Mouse (Mus musculus): ENCODE data around the gene Tdrd5.
"Not testable (repeated sequence)": the region's sequence is repeated elsewhere in the genome, so short reads cannot be mapped to it uniquely, and the experiment has no call there.

The Tdrd5 gene

DNA sequence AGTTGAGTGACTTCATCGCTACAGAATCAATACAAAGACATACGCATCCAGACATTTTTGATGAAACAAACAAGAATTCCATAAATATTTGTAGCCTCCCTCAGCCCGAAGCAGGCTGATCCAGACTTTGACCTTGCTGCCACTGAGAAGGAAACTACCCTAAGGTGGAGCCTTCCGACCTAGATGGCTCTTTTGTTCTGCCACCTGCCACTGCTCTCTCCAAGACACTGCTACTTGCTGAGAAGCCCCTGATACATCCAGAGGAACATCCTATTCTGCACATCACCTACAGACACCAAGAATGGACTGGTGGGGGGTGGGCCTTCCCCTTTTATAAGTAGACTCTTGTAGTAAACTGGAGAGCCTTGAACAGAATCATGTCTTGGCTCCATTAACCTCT is 52.4 kb downstream of the Tdrd5 start:
- DNase-seq, result not testable (repeated sequence)

DNA sequence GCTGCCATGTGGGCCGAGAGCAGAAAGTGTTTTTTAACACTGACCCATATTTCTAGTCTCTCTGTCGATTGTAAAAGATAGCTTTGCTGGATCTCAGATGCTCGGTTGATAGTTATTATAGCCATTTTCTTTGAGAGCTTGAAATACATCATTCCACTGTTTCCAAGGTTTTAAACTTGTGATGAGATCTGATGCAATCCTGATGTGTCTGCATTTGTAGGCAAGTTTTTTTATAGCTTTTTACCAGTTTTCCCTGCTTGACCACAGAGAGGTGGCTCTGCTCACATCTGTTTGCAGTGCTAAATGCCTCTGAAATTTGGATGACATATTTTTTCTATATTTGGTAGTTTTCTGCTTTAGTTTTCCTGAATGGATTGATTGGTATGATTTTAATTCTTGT is 55.6 kb downstream of the Tdrd5 start:
- DNase-seq, result no peak

DNA sequence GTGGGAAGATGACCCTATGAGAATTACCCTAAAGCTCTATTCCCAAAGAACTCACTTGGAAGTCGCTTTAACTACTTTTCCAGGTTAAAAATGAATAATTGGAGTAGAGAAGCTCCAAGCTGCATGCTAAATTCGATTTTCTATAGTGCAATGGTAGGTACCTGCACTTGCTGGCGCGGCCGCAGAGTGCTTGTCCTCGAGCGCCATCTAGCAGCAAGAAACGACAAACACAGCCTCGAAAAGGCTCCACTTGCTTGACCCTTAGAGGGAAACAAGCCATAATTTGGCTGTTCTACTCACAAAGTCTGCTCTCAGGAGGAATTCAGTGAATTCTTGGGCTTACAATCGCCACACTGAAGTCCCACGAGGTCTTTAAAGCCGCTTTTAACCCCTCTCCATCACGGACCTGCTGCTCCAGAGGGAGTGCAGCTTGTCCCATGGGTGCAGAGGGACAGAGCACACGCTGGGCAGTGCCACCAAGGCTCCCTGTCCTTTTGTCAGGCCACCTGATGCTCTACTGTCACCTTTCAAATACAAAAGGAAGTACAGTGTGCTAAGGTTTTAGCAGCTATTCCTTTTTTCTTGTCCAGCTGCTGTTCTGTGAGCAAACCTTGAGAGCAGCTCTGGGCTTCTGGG is 61.6 kb downstream of the Tdrd5 start:
- DNase-seq, result peak; percentile 21 to 39

DNA sequence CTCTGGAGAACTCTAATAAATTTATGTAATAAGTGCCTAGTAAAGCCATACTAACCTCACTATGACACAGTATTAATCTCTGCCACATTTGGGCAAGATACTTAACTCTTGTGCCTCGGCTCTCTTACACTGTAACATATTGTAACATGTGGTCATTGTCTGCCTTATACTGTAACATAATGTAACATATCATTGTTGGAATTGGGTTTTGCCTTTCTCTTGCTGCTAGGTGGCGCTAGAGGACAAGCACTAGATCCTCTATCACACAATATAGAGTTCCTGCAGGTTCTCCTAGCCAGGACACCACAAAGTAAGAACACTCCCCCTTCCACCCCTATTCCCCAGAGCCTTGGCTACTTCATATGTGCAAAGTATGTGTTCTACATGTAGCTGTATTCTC is 62.4 kb downstream of the Tdrd5 start:
- DNase-seq, result peak; percentile 8 to 11

DNA sequence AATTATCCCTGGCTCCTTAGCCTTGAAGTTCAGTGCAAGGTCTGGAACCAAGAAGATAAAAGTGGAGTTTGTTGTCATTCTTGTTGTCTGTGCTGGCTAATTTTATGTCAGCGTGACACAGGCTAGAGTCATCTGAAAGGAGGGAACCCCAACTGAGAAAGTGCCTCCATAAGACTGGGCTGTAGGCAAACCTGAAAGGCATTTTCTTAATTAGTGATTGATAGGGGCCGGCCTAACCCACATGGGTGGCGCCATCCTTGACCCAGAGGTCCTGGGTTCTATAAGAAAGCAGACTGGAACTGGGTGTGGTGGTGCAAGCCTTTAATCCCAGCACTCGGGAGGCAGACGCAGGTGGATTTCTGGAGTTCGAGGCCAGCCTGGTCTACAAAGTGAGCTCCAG is 72.3 kb downstream of the Tdrd5 start:
- DNase-seq, result no peak

DNA sequence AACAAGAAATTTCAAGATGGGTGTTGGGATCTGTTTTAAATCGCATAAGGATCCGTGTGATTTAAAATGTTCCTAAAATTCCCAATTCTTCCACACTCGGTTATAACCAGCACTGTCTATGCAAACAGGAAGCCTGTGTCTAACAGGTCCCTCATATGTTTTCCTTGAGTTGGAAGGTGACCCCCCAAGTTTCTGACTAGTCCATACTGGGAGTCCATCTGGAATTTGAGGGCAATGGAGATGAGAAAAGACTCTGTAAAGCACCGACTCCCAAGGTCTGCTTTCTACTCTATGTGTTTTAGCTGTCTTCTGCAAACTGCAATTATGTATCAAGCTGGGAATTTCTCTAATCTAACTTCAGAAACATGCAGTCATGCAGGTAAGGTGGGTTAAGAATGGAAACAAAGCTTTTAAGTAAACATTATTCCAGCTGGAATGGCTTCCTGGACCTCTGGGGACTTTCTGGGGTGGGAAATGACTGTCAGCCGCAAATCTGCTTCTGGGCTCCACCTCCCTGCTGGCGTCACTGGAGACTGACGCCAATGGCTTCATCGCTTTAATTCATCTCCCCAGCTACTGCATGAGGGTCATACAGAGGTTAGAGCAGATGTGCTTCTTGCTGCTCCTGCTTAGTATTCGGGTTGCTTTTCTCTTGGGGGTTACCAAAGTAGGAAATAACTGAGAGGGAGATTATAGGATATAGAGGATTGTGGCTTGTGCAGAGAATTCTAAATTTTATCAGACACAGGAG is 73.0 kb downstream of the Tdrd5 start:
- DNase-seq, result no peak

DNA sequence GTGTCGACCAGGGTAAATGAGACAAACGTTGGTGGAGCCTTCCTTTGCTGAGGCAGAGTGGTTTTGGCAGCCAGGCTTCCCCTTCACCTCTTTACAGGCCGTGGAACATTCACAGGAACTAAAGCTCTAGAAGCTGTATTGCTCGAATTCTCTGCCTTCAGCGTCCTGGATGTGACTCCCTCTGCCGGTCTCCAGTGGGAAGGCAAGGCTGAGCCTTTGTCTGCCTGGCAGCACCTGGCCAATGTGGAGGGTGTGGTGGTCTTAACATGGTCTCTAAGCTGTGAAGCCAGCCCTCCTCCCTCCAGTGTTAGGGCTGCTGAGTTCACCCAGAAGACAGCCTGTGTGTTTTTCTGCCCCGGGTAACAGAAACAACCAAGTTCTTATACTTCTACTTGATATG is 74.0 kb downstream of the Tdrd5 start:
- peak; percentile 21 to 32 for DNase-seq

DNA sequence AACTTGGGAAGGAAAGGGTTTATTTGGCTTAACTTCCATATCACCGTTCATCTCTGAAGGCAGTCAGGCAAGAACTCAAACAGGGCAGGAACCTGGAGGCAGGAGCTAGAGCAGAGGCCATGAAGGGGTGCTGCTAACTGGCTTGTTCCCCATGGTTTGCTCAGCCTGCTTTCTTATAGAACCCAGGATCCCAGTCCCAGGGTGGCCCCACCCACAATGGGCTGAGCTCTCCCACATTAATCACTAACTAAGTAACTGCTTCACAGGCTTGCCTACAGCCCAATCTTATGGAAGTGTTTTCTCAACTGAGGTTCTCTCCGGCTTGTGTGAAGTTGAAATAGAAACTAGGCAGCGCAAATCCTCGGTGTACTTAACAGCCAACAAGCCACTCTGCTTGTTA is 74.7 kb downstream of the Tdrd5 start:
- DNase-seq, result no peak

DNA sequence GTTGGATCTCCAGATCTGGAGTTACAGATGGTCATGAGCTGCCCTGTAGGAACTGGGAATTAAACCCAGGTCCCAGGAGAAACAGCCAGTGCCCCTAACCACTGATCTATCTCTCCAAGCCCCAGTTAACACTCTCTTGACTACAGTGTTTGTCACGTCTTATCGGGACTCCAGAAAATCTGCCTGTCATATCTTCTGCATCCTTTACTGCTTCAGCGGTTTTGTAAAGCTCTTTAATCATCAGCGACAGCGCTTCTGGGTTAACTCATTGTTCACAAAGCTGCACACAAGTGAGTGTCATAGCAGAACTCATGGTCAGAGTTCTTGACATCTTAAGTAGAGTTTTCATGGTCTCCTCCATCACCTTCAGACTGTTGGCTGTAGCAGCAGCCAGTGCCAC is 76.6 kb downstream of the Tdrd5 start:
- DNase-seq, result no peak

DNA sequence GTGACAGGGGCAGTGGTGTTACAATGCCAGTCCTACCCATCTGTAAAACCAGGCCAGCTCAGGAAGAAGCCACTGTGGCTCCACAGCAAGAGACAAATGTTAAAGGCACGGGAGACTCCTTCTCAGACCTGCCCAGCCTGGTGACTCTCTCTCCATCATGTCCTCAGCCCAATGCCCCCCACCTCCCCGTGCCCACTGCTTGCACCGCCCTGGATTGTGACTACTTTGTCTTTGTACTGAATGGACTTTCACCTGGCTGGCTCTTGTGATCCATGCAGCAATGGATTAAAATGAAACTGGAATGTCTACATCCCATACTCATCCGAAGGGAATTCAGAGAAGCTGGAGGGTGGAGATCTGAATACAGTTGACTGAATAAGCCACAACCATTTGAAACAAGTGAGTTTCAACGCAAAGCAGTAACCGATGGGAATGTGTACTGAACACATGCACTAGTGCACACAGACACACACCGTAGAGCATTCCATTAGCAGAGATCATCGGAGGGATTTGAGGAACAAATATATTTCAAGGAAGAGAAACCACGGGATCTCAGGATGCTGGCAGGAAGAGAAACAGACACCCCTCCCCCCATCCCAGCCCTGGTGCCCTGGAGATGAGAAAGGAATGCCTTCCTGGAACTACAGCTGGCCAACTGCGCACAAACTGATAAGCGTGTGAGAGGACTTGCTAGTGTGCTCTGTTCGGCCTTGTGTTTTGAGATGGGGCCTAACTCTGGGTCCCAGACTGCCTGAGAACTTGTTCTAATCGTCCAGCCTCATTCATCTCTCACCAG is 81.1 kb downstream of the Tdrd5 start:
- no peak for DNase-seq

DNA sequence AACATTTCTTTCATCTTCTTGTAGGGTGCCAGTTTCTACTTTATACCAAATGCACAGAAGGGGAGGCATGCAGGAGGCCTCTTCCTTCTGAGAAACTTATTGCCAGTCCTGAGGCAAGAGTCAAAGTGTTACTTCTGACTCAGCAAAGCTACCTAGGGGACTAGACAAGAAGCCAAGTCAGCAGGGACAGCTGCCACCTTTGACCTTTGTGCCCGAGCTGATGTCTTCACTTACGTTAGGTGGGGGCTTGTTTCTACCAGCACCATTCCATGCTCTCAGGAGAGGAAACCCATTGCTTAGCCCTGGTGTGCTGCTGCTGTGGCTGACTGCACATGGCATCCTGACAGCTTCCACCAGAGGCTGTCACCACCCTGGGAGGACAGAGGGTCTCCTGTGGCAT is 82.1 kb downstream of the Tdrd5 start:
- DNase-seq, result no peak

DNA sequence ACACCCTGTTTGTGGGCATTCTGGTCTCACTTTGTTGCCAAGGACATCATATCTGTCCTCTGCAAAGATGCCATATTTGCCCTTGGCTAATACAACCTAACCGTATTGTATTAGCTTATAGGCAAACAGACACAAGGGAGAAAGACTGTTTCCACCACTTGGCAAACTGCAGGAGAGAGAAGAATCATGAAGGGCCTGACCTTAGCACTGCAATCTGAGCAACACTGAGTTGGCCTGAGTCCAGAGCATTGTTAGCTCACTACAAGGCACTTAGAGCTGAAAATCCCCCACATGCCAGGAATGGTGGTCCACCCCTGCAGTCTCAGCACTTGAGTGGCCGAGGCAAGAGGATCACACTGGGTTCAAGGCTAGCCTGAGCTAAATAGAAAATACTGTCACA is 84.9 kb downstream of the Tdrd5 start:
- DNase-seq, result no peak

DNA sequence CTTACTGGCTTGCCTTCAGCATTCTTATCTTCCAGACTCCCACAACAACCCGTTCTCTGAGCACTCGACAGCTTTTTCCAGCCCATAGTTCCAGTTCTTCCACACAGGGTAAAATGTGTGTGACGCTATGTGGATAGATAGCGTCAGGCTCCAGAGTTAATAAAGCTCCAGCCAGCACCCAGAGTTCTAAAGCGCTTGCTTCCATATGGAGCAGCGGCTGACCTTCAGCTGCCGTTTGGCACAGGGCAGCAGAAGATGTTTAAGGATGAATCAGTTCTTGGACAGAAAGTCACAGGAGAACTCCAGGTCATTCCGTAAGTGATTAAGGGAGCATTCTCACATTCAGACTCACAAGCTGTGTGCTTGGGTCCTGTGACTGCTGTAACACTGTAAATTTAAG is 85.5 kb downstream of the Tdrd5 start:
- no peak for DNase-seq

DNA sequence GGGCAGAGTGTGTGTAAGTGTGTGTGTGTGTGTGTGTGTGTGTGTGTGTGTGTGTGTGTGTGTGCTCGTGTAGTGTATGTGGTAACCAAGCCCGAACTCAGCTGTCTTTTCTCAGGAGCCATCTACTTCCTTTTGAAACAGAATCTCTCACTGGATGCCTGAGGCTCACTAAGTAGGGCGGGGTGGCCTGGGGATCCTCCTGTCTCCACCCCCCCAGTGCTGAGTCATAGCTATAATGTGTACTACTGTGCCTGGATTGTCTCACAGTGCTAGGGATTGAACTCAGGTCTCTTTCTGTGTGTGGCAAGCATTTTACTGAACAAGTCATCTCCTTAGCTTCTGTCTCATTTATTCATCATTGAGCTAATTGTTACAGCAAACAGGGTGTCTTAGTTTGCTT is 86.1 kb downstream of the Tdrd5 start:
- no peak for DNase-seq

DNA sequence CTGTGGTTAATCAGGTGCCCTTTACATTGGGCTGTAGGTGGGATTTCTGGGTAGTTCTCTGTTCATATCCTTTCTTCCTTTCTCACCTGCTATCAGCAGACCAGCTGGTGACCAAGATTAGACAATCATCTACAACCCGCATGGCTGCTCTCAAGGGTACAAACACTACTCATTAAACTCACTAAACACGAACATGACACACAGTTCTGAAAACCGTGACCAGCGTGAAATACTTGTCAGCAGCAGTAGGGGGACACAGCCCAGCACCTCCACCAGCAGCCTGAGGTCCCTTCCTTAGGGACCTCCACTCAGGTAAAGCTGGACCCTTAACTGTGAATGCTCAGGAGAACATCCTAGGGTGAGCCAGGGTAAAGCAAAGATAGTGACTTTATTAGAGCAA is 87.2 kb downstream of the Tdrd5 start:
- DNase-seq, result no peak

DNA sequence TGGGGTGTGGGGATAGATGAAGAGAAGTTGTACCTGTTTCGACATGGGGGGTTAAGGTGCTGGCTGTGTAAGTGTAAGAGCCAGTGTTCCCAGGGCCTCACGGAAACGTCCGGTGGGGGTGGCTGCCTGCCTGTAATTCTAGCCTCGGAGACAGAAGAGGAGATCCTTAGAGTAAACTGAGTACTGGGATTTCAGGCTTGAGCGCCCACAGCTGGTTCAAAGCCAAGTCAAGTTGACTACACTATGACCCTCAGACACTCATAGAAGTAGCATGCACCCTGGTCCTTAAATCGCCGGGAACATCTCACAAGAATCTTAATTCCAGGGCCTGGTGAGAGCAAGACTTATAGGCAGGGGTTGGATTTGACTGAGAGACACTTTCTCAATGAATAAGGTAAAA is 88.8 kb downstream of the Tdrd5 start:
- no peak for DNase-seq

DNA sequence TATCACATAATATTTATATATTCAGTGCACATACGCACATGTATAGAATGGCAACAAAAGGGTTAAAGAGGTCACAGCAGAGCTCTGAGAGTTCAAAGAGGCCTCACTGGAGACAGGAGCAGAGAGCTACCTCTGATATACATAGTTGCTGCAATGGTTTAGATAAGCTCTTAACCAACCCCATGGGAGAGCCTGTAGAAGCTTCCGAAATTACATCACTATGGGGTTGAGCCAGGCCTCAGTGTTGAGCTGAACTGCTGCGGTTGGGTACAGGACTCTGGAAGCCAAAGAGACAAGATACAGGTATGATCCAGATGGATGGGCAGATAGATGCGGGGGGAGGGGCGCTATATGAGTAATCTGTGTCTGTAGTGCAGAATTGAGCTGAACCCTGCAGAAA is 90.5 kb downstream of the Tdrd5 start:
- DNase-seq, result no peak

DNA sequence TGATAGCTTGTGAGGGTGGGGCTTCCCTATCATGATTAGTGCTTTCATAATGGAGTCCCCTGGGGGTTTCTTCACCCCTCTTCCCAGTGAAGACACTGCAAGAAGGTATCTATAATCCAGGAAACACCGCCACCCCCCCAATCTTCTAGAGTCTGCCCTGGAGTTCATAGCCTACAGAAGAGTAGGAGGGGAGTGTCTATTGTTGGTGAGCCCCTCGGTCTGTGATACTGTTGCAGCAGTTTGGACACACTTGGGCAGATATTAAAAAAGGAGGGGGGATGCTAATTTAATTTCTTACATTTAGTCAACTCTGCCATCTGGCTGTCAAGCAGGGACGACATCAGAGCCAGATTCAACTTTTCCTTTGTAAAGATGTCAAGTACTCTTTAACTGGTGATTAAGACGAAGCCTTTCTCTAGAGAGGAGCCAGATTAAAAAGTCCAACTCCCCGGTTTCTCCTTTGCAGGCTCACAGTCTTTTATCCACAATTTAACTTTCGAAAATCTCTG is 91.6 kb downstream of the Tdrd5 start:
- DNase-seq, result no peak
